Mouse (Mus musculus) cerebellum, adult 2 months (tissue): ENCODE data around the gene Oprd1.

Source experiments
- CTCF ChIP-seq: fragments of 200-500 bp; IDR thresholded peaks from 2 replicates; pipeline ENCODE4 v1.5.1; 2011; ENCODE audit warnings: low read depth, mild to moderate bottlenecking, control low read depth, low read length, moderate library complexity, borderline replicate concordance; ENCODE audit not compliant: insufficient read depth
- POLR2A ChIP-seq: fragments of 200-500 bp; IDR thresholded peaks from 2 replicates; pipeline ENCODE4 v1.6.1; 2011; ENCODE audit warnings: low read length, control low read depth, borderline replicate concordance; ENCODE audit not compliant: insufficient read depth

GRCm38 (mm10) chr4:132133381-132133780, 10.9 kb downstream of the Oprd1 start:
- TF ChIP-seq CTCF (no peak), POLR2A (no peak)
